Mouse (Mus musculus) 3134 (cell line): Measurements from ENCODE around the gene Cep152.

ENCODE experiments used
- DNase-seq: peaks from one replicate; pipeline ENCODE4 v3.0.0-alpha.2; 2011; ENCODE audit warnings: low spot score; ENCODE audit not compliant: insufficient read length; ENCODE audit errors: extremely low read depth

Cep152 gene

DNA sequence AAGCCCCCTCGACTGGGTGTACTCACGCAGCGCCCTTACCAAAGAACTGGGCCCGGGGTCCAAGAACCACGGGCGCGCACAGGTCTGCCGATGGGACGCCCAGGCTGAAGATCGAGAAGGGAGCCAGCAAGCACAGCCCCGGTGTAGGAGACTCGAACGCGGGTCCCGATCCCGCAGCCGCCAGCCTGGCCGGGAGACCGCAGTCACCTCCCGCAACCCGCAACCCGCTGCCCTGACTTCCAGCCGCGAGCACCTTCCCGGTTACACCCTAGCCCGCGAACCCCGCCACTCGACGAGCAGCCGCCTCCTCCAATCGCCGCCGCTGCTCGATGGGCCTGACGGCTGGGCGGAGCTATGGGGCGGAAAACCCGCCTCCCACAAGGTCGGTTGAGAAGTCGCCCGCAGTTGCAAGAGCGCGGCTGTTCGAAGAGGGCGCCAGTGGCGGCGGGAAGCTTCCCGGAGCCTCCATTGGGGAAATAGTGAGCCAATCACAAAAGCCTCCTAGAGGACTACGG is at the start of gene Cep152:
Gene Cep152 (minus strand): TSS at position 277 of the 515 bp plus-strand sequence.
- peak; percentile 99 for DNase-seq

- DNase-seq = peak; percentile 92
These were observed 48.2 kb upstream of the Cep152 start, which contains the start of gene Eid1 for GRCm38 (mm10) chr2:125672957-125673631. Gene Eid1, plus strand, starts transcription at chr2:125673095.

DNA sequence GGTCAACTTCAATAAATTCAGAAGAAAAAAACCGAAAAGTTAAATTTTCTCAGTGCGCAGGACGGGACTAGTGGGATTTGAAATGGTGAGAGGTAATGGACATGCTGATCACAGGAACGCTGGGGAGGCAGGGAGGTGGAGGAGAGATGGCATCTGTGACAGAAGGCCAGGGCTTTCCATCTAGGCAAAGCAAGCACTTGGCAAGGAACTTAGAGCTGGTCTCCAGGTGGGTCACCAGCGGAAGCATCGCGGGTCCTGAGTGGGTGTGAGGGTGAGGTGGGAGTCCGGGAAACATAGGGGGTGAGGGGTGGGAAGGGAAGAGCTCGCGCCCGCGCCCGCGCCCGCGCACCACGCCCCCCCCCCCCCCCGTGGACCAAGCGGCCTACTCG is 47.6 kb upstream of the Cep152 start:
- no peak for DNase-seq

DNA sequence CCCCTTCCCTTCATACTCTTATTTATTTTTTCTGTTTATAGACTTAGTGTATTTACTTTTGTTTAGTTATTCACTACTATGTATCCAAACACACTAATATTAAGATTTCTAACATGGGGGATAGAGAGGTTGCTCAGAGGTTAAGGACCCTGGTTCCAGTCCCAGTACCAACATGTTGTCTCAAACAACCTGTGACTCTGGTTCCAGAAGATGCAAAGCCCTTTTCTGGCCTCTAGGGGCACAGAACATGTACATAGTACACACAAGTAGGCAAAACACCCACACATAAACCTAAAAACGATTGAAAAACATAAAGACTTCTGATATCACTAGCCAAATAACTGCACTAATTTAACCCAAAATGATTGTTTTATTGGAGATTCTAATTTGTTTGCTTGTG is 45.9 kb upstream of the Cep152 start:
- no peak for DNase-seq

- no peak for DNase-seq
These were observed 42.8 kb upstream of the Cep152 start for GRCm38 (mm10) chr2:125667721-125668120.

DNA sequence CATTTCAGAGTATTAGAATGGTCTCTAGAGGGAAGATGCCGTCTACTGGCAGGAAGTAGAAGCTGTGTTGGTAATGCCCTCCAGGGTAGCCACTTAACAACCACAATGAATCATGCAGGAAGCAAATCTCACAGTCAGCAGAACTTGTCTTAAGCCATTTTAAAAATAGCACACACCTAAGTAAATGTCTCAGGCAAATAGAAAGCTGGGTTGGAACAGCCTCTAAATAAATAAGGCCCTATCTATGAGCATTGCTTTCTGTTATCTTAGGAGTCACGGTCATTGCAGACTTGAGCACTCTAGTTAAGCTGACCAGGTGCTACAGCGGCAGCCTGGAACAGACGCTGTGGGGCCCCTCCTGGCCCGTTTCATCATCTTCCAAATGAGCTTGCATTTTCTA is 42.3 kb upstream of the Cep152 start:
- peak; percentile 48 for DNase-seq

- DNase-seq = no peak
These were observed 41.8 kb upstream of the Cep152 start for GRCm38 (mm10) chr2:125666668-125667067.

GRCm38 (mm10) chr2:125665909-125666308 is 41.0 kb upstream of the Cep152 start:
- no peak for DNase-seq

GRCm38 (mm10) chr2:125665213-125665612 is 40.3 kb upstream of the Cep152 start:
- no peak for DNase-seq

DNA sequence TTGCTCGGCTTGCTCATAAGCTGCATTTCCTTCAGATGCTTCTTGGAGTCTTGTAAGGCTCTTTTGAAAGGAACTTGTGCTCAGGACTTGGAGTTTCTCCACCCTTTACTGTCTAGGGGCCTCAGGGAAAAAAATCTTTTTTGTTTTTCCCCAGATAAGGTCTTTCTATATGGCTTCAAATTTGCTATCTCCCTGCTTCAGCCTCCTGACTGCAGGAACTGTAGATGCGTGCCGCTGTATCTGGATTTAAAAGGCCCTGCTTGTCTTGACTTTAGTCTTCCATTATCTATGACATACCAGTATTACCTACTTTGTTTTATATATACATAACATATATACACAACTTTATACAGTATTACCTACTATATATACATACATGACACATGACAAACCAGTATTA is 37.6 kb upstream of the Cep152 start:
- DNase-seq = no peak

DNA sequence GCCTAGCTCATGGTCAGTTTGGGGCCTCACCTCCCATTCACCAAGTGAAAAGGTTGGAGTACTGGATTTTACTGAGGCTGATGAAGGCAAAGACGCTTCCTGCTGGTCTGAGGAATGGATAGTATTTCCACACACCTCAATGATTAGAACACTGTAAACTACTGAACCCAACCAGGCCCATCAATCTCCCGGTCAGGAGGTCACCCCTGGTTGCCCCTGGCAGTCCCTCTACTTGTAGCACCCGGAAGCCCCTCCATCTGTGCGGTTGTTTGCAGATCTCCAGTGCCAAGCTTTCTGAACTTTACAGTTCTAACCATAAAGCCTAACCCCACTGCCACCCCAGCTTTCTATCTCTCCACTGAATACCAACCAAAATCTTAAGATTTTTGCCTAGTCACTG is 36.2 kb upstream of the Cep152 start:
- DNase-seq = no peak

GRCm38 (mm10) chr2:125660537-125661130 is 35.7 kb upstream of the Cep152 start:
- no peak for DNase-seq

- no peak for DNase-seq
These were observed 35.1 kb upstream of the Cep152 start for GRCm38 (mm10) chr2:125659823-125660536.

GRCm38 (mm10) chr2:125655391-125655790 is 30.5 kb upstream of the Cep152 start:
- DNase-seq = no peak

GRCm38 (mm10) chr2:125653286-125653685 is 28.4 kb upstream of the Cep152 start:
- DNase-seq = no peak

GRCm38 (mm10) chr2:125651563-125651962 is 26.6 kb upstream of the Cep152 start:
- no peak for DNase-seq

- DNase-seq = no peak
These were observed 25.9 kb upstream of the Cep152 start for GRCm38 (mm10) chr2:125650742-125651352.

DNA sequence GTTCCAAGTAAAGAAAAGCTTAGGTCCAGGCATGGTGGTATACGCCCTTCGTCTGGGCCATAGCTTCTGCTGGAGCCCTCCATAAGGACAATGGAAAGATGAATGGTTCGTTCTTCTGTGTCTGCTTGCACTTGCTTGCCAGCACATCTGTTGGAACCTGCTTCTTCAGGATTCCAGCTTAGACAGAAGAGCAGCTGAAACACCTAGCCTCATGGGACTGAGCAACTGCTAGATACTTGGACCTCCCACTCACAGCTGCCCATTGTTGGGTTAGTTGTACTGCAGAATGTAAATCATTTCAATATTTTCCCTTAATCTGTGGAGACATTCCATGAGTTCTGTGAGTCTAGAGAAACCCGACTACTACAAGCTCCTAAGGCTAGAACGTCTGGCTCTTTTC is 25.1 kb upstream of the Cep152 start:
- no peak for DNase-seq

DNA sequence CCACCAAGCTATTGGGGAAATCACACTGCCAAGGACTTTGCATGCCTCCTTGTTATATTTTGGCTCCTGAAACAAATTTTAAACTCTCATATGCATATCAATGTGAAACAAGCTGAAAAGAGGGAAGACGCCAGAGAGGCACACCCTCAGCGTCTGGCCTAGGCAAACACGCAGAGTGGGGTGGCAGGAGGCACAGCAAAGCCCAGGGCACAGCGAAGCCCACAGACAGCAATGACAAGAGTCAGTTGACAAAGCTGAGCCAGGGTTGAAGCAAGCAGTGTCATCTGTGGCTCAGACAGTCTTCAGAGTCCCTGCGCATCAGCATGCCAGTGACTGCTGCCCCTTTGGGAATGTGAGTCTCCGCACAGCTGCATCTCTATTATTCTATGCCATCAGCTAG is 20.0 kb upstream of the Cep152 start:
- DNase-seq = no peak

DNA sequence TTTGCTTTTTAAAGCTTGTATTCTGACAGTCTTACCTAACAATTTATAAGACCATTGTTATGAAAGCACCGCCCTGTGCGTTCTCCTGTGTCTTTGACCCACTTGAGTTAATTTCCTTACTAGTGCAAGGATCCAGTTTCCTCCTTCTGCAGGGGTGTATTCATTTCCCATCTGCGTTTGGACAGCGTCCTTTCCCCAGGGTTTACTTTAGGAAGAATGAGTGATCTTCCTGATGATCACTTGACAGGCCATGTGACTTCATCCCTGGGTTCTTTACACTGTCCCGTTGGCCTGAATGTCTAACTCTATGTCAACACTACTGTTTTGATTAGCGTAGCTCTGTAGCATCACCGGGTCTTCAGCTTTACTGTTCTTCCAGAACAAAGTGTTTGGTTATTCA is 12.4 kb upstream of the Cep152 start:
- no peak for DNase-seq

- no peak for DNase-seq
These were observed 5.1 kb upstream of the Cep152 start for GRCm38 (mm10) chr2:125630010-125630409.
